Mouse (Mus musculus): ENCODE measurements at regions not wholly inside any gene's neighbourhood (a gene's known extent, or its start where the extent isn't known, plus 50 kb on each side); places are given as distances from the start of the nearest gene placed in this dataset.

DNA sequence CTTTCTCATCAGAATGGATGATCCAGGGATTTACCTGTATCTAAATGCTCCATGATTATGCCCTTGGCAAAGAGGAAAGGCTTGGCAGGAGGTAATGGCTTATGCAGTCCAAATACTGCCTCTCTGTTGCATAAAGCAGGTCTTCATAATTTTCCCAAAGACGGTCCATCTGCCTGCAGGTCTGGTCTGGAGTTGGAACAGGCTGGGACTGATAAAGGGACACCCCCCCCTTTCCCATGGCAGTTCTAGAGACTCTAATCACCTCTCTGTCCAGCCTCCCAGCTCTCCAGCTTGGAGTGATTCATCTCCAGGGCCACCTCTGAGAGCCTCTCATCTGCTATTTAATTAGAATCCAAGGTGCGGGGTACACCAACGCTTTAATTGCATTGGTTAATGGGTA, 65.9 kb upstream of the Glce start:
- no peak overlapping the region for H3K4me3 ChIP-seq
- no peak overlapping the region for H3K27ac ChIP-seq
- ATAC-seq = no peak
- no peak overlapping the region for H3K4me2 ChIP-seq
- H3K9me3 ChIP-seq (replicated peaks) = no peaks in the 10 kb centered on the region
- 32% methylated on average over 3 of the region's 3 CpGs for WGBS
- peaks cover 22% of the 10 kb centered on the region for H3K4me1 ChIP-seq
- no peaks in the 10 kb centered on the region for H3K27me3 ChIP-seq
- H3K9ac ChIP-seq = no peak overlapping the region
- H3K36me3 ChIP-seq (ENCODE audit: poor library complexity, severe bottlenecking) = no peaks in the 10 kb centered on the region

DNA sequence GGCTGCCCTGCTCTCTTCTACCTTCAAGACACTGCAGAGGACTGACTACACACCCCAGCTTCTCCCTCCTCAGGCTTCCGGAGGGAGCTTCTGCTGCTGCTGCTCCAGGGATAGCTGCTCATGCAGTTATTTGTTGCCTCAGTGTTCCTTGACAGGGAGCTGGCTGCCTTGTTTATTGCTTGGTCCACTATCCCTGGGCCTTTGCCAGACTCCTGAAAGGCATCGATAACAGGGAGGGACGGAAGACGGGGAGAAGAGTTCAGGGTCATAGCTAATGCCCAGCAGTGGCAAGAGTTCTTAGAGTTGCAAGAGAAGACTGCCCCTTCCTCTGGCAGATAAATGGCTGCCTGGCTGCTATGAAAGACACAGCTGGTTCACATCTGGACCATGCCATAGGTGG, 64.4 kb upstream of the Glce start:
- Histone ChIP-seq H3K4me2 (no peak overlapping the region), H3K4me3 (no peak overlapping the region), H3K36me3 (ENCODE audit: poor library complexity, severe bottlenecking) (no peaks in the 10 kb centered on the region), H3K9ac (no peak overlapping the region), H3K9me3 (replicated peaks) (no peaks in the 10 kb centered on the region), H3K27me3 (no peaks in the 10 kb centered on the region), H3K4me1 (peaks cover 21% of the 10 kb centered on the region), H3K27ac (no peak overlapping the region)
- WGBS = 80% methylated on average over 4 of the region's 4 CpGs
- no peak for ATAC-seq

DNA sequence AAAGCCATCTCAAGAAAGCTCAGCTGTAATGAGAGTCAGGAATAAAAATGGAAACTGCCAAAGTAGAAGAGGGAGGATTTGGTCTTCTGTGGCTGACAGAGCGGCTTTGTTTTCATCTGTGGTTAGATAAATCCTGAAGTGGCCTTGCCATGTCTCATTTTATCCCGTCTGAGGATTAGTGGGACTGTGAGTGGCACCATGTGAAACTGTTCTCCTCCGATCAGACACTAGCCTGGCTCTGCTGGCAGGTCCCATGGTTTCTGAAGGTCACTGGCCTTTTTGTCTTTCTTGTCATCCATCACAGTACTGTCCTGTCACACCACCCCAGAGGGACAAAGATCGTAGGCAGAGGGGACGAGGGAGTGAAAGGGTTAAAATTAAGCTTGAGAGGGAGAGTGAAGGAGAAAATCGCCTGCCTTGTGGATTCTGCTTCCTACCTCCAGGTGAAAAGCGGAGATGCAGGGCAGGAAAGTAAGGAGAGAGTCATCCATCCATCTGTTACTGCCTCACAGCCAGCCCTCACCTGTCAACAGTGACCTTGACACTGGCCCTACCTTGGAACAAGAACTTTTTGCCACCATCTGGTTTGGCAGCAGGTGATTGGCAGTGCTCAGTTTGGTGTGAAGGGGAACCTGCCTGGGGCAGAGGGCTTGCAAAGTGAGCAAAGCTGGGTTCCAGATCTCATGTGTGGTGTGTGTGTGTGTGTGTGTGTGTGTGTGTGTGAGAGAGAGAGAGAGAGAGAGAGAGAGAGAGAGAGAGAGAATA, 63.2 kb upstream of the Glce start:
- no peak overlapping the region for H3K9ac ChIP-seq
- H3K4me3 ChIP-seq = no peak overlapping the region
- 54% methylated on average over 7 of the region's 7 CpGs for WGBS
- no peak overlapping the region for H3K27ac ChIP-seq
- H3K4me2 ChIP-seq = no peak overlapping the region
- no peaks in the 10 kb centered on the region for H3K36me3 ChIP-seq (ENCODE audit: poor library complexity, severe bottlenecking)
- peaks cover 33% of the 10 kb centered on the region for H3K4me1 ChIP-seq
- no peak for ATAC-seq
- no peaks in the 10 kb centered on the region for H3K27me3 ChIP-seq
- H3K9me3 ChIP-seq (replicated peaks) = no peaks in the 10 kb centered on the region

DNA sequence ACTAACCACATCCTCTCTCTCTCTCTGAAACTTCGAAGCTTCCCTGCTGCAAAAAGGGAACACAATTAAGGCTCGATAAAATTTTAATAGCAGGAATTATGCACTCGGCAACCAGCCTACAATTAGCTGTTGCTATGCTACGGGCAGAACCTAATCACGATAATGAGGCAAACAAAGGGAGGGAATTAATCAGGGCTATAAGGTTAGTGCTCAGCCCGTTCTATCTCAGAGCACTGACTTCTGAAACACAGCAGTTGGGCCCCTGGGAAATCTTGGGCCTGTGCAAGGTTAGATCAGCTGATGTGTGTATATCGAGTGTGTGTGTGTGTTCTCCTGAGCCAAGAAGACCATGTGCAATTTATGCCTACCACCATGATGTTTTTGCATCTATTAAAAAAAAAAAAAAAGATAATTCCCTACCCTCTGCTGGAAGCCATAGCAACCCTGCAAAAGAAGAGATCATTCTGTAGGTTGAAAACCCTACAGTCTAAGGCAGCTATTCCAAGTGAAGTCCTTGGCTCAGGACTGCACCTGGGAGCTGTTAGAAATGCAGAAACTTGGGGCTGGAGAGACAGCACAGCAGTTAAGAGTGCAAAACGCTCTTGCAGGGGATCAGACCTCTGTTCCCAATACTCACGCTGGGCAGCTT, 58.9 kb upstream of the Glce start:
- Histone ChIP-seq H3K9me3 (replicated peaks) (no peaks in the 10 kb centered on the region), H3K4me2 (peak overlapping the region; percentile 44), H3K9ac (peak overlapping the region; percentile 30; the same call in 1 of the 2 replicates), H3K4me3 (no peak overlapping the region), H3K27me3 (no peaks in the 10 kb centered on the region), H3K4me1 (peaks cover 30% of the 10 kb centered on the region), H3K36me3 (ENCODE audit: poor library complexity, severe bottlenecking) (no peaks in the 10 kb centered on the region), H3K27ac (peak overlapping the region; percentile 89)
- ATAC-seq = peak; percentile 91
- 9% methylated on average over 9 of the region's 9 CpGs for WGBS

DNA sequence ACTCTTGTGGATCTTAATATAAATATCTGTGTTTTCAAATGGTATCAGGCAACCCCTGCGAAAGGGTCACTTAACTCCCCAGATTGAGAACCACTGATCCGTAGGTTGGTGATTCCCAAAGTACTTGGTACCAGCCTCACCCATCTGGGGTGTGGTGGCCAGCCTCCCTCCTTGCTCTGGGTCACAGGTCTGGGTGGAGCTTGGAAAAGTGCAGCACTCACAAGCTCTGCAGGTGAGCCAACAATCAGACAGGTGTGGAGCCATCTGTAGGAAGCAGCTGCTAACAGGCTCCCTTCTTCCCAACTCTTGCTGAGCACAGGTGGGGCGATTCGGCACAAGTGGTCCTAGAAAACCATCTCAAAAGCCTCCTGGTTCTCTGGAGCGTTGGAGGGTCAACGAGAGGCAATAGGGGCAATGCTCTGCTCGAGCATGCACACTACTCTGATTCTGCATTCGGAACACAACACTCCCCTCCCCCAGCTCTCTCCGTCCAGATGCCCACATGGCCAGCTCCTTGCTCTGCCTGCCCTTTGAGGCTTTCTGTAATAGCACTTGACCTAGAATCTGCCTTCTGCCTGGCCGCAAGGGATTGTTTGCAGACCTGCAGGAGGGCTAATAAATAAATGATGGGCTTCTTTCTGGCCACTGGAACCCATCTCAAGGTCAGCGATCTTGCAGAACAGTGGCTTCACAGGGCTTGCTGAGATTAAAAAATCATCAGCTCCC, 58.2 kb upstream of the Glce start:
- Histone ChIP-seq H3K27me3 (no peaks in the 10 kb centered on the region), H3K9ac (peak overlapping the region; percentile 30), H3K27ac (peak overlapping the region; percentile 89), H3K4me1 (peaks cover 30% of the 10 kb centered on the region), H3K4me2 (peak overlapping the region; percentile 44), H3K36me3 (ENCODE audit: poor library complexity, severe bottlenecking) (no peaks in the 10 kb centered on the region), H3K9me3 (replicated peaks) (no peaks in the 10 kb centered on the region), H3K4me3 (no peak overlapping the region)
- 40% methylated on average over 11 of the region's 11 CpGs for WGBS
- ATAC-seq = peak; percentile 19; the same call in 1 of the 2 replicates

DNA sequence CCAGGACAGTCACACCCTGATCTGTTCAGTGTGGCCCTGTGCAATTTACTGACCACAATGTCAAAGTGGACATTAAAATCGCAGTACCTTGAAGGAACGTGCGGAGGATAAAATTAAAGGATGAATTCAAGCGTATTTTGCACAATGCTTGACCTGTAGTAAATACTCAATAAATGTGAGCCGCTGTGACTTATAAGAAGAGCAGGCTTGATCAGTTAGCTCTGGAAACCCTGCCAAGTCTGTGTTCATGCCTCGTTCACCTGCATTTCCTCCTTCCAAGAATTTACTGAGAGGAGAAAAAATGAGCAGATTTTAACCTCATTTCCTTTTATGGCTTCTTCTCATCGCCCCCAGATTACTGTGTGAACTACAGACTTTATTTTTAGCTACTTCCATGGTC, 52.2 kb upstream of the Glce start:
- H3K9ac ChIP-seq = no peak overlapping the region
- no peaks in the 10 kb centered on the region for H3K9me3 ChIP-seq (replicated peaks)
- no peak overlapping the region for H3K27ac ChIP-seq
- no peak for ATAC-seq
- no peak overlapping the region for H3K4me2 ChIP-seq
- H3K36me3 ChIP-seq (ENCODE audit: poor library complexity, severe bottlenecking) = no peaks in the 10 kb centered on the region
- H3K27me3 ChIP-seq = no peaks in the 10 kb centered on the region
- H3K4me1 ChIP-seq = 0 out of 2 replicates have a peak, but pooled peaks cover 4% of the 10 kb centered on the region
- WGBS = 91% methylated on average over 7 of the region's 7 CpGs
- no peak overlapping the region for H3K4me3 ChIP-seq
